Mouse (Mus musculus) spleen, embryonic (tissue): ENCODE data around the gene Adat3.

Experiments
- CTCF ChIA-PET: fragments of 350-600 bp; sonication (Branson Sonifier 250); formaldehyde crosslinking; loops from one replicate; lab custom pipeline; 2022; lab: Charles Lee

The Adat3 gene

DNA sequence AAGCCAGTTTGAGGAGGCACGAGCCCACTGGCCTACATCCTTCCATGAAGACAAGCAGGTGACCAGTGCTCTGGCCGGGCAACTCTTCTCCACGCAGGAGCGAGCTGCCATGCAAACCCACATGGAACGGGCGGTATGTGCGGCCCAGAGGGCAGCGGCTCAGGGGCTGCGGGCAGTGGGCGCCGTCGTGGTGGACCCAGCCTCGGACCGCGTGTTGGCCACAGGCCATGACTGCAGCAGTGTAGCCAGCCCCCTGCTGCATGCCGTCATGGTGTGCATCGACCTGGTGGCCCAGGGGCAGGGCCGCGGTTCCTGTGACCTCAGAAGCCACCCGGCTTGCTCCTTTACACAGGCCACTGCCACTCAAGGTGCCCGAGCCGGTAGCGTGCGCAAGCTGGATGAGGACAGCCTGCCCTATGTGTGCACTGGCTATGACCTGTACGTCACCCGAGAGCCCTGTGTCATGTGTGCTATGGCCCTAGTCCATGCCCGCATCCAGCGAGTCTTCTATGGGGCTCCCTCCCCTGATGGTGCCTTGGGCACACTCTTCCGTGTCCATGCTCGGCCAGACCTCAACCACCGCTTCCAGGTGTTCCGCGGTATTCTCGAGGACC, 4.2 kb downstream of the Adat3 start:
- CTCF ChIA-PET = no interaction called here

DNA sequence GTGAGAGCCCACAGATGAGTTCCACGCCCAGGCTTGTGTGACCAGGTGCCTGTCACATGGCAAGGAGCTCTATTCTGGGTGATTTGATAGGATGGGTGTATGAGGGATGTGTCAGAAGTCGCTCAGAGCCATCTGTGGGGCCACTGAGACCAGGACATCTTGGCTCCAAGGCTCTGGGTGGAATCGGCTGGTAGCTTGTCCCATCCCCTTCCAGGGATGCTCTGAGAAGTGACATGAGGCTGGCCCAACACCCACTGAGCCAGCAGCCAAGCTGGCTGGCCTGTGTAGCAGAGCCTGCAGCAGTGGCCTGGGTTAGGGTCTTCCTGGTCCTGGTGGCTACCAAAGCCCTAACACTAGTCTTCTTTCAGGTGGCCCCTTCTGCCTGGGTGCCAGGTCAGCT, 5.8 kb downstream of the Adat3 start:
- CTCF ChIA-PET = interaction anchor here (0.6 kb wide), 1 partner anchor 109 kb away, joined by 3 read pairs; no protein-coding TSS in a partner anchor

DNA sequence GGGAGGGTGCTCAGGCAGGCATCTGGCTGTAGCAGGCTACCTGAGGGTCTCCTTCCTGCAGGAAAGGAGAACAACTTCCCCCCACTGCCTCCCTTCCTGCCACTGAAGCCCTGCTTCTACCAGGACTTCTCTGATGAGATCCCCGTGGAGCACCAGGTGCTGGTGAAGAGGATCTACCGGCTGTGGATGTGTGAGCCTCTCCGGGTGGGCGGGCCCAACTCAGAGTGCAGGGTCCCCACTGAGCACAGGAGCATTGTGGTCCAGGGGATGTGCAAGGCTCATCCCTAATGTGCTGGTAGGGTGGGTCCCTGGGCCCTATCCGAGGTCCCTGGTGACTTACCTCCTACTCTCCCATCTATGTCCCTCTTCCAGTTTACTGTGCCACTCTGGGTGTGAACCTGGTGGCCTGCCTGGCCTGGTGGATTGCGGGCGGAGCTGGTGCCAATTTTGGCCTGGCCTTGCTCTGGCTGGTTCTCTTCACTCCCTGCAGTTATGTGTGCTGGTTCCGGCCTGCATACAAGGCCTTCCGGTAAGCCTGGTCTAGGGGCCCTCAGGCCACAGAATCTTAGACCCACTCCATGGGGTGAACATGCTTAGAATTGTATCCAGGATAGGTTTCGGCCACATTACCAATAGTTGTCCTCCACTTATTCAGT, 6.7 kb downstream of the Adat3 start:
- CTCF ChIA-PET = no interaction called here

DNA sequence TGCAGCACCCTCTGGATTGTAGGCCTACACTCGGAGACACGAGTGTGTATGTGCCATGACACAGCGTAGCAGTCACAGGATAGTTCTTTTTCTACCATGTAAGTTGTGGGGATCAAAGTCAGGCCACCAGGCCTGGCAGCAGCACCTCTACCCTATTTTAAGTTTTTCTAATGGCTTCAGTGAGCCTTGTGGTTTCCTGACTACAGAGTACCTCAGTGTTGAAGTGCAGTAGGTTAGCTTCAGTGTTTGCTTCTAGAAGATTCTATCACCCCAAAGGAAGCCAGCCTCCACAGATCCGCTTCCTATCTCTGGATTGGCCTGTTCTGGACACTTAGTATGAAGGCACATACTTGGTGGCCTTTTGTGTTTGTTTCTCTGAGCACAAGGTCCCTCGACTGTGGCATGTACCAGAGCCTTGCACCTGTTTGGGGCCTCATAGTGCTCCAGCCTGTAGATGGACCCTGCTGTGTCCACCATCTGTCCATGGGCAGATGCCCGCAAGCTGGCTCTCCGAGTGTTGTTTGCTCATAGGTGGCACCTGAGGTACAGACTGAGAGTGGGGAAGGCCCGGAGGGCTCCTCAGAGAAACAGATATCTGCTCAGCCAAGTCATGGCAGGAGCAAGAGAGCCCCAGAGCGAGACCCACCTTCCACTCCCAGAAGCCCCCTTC, 7.6 kb downstream of the Adat3 start:
- CTCF ChIA-PET = interaction anchor here (1.1 to 2.9 kb wide), 5 partner anchors 9 to 134 kb away, joined by 3 to 12 read pairs (median 3); partner anchors contain the start of gene Csnk1g2

DNA sequence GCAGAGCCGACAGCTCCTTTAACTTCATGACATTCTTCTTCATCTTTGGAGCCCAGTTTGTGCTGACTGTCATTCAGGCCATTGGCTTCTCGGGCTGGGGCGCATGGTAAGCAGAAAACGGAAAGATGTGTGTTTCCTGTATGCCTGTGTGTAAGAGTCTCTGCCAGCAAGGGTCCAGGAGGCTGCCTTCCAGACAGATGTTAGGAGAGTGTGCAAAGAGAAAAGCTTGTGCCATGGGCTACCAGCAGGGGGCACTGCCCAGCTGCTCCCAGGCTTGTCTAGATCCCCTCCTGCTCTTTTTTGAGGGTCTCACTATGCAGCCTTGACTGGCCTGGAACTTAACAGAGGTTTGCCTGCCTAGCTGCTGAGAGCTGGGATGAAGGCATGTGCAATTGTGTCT, 8.3 kb downstream of the Adat3 start:
- CTCF ChIA-PET = interaction anchor here (0.5 to 2.9 kb wide), 6 partner anchors 10 to 133 kb away, joined by 3 to 12 read pairs (median 3); partner anchors contain the start of gene Csnk1g2

DNA sequence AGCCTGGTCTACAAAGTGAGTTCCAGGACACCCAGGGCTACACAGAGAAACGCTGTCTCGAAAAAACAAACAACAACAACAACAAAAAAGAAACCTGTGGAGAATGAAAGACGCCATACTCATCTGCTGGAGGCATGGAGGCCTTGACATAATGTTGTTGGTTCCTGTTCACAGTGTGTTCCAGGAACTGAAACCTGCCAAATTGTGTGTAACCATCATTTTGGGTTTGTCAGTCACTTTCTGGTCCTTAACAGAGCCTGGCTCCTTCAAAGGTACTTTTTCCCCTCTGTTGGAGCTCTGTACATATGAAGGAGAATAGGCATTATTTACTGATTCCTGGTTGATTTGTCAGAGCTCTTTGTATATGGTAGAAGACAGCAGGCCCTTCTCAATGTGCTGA, 9.2 kb downstream of the Adat3 start:
- CTCF ChIA-PET = interaction anchor here (0.6 to 2.9 kb wide), 3 partner anchors 10 to 269 kb away, joined by 3 to 12 read pairs (median 3); partner anchors contain the start of gene Csnk1g2

DNA sequence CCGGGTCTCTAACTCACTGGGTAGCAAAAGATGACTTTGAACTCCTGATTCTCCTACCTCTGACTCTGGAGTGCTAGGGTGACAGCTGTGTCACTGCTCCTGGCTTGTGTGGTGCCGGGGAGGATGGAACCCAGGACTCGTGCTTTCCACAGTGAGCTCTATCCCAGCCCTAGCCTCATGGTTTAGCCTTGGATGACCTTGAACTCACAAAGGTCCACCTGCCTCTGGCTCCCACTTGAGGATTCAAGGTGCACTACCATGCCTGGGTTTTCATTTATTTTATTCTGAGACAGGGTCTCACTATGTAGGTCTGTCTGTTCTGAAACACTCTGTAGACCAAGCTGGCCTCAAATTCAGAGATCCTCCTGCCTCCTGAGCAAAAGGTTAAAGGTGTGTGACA, 11.1 kb downstream of the Adat3 start:
- CTCF ChIA-PET = no interaction called here

DNA sequence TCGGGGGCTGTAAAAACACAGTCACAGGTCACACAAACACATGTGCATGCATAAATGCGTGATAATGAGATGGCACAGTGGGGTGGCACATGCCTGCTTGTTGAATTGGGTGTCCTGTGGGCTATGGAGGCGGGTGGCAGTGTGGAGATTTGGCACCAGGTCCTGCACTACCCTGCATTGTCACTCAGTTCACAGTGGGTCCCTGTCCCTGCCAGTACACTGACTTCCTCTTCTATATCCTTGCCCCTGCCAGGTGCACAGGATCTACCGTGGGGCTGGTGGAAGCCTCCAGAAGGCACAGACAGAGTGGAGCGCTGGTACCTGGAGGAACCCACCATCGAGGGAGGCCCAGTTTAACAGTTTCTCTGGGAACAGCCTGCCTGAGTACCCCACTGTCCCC, 11.7 kb downstream of the Adat3 start:
- CTCF ChIA-PET = no interaction called here

DNA sequence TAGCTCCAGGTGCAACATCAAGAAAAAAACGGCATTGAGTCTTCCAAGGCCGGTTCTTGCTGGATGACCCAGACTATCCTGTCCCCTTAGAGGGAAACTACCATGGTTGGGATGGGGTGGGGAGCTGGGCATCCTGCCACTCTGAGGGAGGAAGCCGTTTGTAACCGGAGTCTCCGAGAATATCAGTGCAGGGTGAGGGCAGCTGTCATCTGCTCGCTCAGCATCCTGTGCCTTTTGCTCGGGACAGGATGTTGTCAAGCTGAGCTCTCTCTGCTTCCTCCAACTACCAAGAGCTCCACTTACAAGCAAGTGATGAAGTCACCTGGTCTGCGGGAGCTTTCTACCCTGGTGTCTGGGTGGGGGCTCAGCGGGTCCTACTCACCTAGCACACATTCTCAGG, 15.5 kb downstream of the Adat3 start:
- CTCF ChIA-PET = interaction anchor here (0.6 to 0.9 kb wide), 4 partner anchors 26 to 57 kb away, joined by 4 to 8 read pairs (median 4); no protein-coding TSS in a partner anchor

DNA sequence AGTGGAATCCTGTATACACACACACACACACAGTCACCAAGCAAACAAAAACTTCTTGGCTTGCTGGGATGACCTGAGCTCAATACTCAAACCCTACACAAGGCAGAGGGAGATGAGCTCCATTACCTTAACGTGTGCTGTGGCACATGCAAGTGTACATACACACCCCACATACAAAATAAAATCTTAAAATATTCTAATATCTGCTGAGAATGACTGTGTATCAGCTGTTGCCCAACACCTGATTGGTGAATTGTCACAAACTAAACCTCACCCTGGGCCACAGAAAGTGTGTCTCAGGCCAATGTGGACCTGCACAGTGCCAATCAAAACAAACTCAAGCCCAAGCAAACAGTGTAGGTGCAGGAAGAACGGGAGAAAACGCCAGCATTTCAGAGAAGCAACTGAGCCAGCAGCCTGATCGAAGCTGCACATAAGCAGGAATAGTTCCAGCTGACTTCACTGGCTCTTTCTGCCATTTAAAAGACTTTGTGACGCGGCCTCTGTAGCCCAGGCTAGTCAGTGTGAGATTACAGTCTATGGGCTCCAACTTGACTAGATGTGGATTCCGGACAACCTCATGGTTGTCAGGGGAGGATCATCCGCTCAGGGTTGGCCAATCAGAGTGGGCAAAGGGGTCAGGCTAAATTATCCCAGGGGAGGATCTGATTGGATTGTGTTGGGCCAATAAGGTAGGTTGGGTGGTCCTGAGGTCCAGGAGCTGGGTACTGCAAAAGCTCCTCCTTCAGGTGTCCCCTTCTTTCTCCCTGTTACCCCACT, 17.0 kb downstream of the Adat3 start:
- CTCF ChIA-PET = no interaction called here

DNA sequence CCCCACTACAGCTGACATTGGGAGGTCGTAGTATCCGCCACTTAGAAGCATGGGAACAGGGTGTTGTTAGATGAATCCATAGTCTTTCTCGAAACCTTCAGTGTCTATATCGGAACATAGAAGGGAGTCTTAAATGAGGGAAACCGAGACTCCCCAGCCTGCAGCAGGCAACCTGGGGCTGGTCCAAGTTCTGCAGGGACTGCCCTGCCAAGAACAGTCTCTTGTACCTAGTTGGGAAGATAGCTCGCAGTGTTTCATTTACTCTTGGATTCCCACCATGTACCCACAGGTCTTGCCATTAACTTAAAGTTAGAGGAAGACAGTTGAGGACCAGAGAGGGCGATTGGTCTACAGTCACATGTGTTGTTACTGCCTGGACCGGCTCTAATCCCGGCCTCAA, 17.7 kb downstream of the Adat3 start:
- CTCF ChIA-PET = interaction anchor here (0.5 to 3.5 kb wide), 2 partner anchors 9 to 301 kb away, joined by 6 to 12 read pairs; no protein-coding TSS in a partner anchor

DNA sequence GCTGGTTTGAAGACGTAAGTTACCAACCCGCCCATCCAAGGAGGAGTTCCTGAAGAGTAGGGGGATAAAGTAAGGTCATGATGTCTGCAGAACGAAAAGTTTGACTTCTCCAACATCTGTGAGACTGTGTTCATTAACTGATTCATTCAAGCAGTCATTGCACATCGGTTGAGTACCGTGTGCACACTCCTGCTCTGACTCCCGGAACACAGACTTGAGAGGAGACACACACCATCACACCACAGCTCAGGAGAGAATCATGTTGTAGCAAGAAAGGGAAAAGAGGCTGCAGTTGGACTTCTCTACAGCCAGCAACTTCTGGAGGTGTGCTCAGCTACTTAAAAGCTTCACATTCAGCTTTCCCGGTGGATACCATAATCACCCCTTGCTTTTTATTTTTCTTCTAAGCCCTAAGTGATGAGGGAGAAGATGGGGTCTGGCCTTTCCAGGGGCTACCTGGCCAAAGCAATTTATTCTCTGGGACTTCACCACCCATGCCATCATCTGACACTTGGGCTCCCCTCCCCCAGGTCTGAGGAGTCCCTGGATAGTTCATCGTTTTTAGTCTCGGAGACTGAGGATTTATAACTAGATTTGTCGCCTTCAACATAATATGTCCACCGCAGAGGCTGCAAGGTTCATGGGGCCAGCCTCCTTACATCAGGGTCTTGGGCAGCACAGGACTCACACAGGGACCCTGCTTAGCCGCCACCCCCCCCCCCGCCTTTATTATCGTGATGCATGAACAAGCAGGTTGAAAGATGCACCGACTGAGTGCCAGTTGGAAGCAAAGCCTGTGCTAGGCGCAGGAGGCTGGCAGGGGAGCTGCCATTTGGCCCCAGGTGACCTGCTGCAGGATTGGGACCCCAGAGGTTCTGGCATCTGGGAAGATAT, 18.4 kb downstream of the Adat3 start:
- CTCF ChIA-PET = interaction anchor here (0.5 to 3.5 kb wide), 2 partner anchors 9 to 300 kb away, joined by 6 to 12 read pairs; no protein-coding TSS in a partner anchor

DNA sequence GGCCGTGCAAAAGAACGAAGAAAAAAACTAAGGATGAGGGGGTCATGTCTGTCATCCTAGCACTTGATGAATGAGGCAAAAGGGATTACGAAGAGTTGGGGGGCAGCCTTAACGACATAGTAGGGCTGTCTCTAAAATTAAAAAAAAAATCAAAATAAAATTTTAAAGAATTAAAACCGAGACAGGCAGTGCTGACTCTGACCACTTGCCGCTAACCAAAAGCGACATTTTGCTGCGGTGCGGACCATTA, 18.9 kb downstream of the Adat3 start:
- CTCF ChIA-PET = interaction anchor here (3.5 kb wide), 1 partner anchor 10 kb away, joined by 12 read pairs; no protein-coding TSS in a partner anchor

DNA sequence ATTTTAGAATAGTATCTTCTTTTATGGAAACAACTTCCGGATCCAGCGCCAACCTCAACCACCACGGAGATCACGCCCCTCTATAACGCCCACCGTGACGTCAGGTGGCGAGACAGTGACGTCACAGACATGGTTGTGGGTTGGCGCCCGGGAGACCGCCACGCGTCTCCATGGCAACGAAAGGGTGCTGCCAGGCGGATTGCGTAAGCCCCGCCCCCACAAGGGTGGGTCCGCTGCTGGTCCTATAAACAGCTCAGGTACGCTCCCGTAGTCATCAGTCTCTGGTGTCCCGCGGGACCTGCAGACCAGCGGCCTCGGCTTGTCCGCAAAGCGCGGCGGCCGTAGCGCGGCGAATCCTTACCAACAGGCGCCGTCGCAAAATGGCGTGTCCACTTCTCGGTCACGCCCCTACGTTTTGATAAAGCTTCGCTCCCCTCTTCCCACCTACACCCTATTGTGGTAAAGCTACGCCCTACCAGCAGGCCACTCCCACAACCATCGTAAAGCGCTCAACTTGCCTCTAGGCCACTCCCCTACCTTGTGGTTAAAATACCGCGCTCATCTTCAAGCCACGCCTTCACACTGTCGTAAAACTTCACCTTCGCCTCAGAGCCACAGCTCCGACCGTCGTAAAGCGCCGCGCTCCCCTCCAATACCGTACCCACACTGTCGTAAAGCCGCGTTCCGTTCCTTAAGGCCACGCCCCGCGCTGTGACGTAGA, 19.4 kb downstream of the Adat3 start:
- CTCF ChIA-PET = interaction anchor here (0.9 to 3.5 kb wide), 2 partner anchors 10 to 56 kb away, joined by 3 to 12 read pairs; no protein-coding TSS in a partner anchor

DNA sequence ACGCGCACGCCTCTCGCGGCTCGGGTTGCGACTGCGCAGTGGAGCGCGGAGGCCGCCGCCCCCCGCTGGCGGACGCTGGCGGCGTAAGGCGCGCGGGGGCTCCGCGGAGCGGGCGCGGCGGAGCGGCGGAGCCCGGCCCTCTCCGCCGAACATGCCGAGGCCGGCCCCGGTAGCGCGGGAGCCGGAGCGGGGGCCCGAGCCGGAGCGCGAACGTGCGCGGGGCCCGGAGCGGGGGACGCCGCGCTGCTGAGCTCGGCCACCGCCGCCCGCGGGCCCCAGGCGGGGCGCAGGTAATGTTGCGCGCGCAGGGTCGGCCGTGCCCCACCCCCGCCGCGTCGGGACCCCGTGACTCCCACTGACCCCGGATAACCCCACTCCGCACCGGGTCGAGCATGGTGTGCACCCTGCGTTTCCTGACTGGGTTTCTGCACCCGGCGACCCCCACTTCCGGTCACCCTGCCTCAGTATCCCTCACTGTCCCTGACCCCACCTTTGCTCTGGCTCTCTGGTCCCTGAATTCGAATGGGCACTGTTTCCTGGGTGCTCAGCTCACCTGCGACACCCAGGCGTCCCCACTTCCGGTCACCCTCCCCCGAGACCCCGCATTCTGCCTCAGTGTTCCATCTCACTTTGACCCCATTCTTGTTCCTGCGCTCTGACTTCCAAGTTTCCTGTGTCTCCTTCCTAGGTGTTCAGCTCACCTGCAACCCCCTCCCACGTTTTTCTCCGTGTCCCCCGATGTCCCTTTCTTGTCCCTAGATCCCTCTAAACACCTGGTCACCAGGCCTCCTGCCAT, 20.2 kb downstream of the Adat3 start, which contains the start of gene Csnk1g2:
TSS of gene Csnk1g2 (plus strand) at position 178 of the 796 bp plus-strand sequence.
- CTCF ChIA-PET = interaction anchor here (0.9 to 3.5 kb wide), 2 partner anchors 11 to 57 kb away, joined by 3 to 12 read pairs; no protein-coding TSS in a partner anchor

DNA sequence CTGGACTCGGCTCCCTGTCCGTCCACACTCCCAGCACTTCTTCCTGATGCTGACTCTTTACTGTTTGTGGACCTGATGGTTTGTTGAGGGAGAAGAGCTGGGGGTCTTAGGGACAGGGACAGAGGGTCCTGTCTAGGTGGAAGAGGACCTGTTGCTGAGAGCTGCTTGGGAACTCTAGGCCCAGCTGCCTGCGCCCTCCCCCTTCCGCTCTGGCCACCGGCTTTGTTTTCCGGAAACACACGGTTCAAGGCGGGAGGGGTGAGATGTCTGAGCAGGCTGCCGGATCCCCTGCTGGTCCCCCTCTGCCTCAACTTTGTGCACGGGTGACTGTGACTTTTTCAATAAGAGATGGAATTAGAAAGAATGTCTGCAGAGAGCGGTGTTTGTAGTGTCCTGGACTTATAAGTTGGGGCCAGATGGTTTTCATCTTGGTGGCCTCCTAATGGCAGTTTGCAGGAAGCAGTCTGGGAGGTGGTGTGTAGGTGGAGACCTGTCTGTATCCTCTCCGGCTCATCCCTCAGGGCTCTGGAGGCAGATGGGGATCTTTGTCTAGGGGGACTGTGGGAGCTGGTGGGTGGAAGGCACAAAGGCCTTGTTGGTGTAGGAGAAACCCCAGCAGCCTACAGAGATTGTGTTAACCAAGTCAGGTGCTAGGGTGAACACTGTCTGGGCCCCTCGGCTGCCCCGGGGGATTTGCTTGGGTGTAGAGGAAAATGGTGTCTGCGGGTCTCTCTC, 20.9 kb downstream of the Adat3 start:
- CTCF ChIA-PET = interaction anchor here (1.0 to 3.5 kb wide), 2 partner anchors 12 to 22 kb away, joined by 3 to 12 read pairs; no protein-coding TSS in a partner anchor

DNA sequence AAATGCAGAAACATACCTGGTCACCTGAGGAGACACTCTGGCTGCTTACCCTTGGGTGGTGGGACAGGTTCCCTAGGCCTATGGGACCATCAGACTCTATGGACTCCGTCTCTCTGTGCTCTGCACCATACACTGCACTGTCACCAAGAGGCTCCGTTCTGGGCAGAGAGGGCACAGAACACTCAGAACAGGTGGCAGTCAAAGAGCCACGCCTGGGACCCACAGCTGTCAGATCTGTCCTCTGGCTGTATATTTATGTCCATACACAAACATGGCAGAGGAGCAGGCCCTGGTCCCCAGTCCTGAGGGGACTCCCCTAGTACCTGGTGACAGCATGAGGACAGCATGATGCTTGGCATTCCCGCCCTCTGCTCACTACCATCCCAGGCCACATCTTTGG, 23.1 kb downstream of the Adat3 start:
- CTCF ChIA-PET = no interaction called here

DNA sequence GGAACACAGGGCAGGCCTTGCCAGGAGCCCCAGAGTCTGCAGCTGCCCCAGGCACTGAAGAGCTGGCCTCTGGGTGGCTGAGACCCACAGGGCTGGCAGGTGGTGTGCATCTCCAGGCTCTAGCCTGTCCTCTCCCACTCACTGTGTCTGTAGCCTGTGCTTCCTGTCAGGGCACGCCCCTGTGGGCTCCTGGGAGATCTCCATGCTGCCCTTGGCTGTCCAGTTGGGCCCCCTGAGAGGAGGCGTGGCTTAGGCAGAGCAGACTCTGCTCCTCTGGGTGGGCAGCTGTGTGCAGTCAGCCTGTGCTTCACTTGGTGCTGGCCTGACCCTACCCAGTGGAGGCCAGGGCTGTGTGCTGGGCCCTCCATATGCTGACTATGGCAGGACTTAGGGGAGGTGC, 25.0 kb downstream of the Adat3 start:
- CTCF ChIA-PET = no interaction called here
